Mouse (Mus musculus): ENCODE measurements around the gene Lhx9. TPM values are rescaled to one million over a fixed set of nuclear protein-coding genes. Genes with fewer than 3 reads are reported as not detected.
"Not testable (repeated sequence)": the region's sequence is repeated elsewhere in the genome, so short reads cannot be mapped to it uniquely, and the experiment has no call there.

Lhx9 gene
- 0.44 and 4.7 TPM in 2 replicates for total RNA-seq (2014; fragmentation: Nextera tagmentation)
- total RNA-seq (2017): 0.41 and 0.98 TPM in 2 replicates
- polyA plus RNA-seq (2012): 0.10 TPM in 1 of 2 replicates, not detected in the other

GRCm38 (mm10) chr1:138848511-138849109 lies at the start of gene Lhx9:
Lhx9 (minus strand) TSS chr1:138848577.
- Histone ChIP-seq H3K36me3 (replicated peaks) (peaks cover 27% of the 10 kb centered on the region), H3K4me1 (ENCODE audit: insufficient read depth, low read depth, low read length) (peaks cover 24% of the 10 kb centered on the region), H3K27me3 (ENCODE audit: insufficient read depth, low read length) (peaks cover 54% of the 10 kb centered on the region), H3K4me3 (ENCODE audit: low read depth, low read length) (peak within 1 kb of the TSS; percentile 60; the same call in 1 of the 2 replicates), H3K9me3 (replicated peaks) (no peaks in the 10 kb centered on the region)
- TF ChIP-seq GATA2 (IDR thresholded peaks at IDR 0.05; ENCODE audit: borderline replicate concordance, low read depth, low read length): no peak
- no peak for TF ChIP-seq CTCF (IDR thresholded peaks at IDR 0.05; ENCODE audit: low read depth, low read length)
- TF ChIP-seq TAL1 (conservative IDR thresholded peaks at IDR 0.05; ENCODE audit: low read depth, low read length): no peak
- TF ChIP-seq GATA1 (IDR thresholded peaks at IDR 0.05; ENCODE audit: borderline replicate concordance, low read length): no peak
- ATAC-seq (ENCODE audit: extremely low read depth, insufficient number of reproducible peaks, low FRiP score, poor library complexity, severe bottlenecking) (no peak), DNase-seq (ENCODE audit: low spot score) (no peak)

DNA sequence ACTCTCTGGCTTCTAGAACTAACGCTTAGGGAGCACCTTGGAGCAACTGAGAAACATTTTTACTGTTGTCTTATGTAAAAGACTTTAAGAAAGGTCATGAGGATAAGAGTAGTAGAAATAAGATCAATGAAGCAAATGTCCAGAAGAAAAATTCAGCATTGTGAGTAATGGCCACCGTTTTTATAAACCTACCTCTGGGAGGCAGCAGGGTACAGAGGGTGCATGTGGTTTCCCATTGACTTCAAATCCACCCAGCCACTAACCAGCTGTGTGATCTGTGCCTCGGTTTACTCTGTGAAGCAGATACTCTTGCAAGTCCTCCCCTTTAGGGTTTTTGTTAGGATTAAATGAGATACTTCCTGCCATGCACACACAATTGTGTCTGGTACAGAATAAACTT lies 47.7 kb upstream of the Lhx9 start:
- no peaks in the 10 kb centered on the region for H3K4me1 ChIP-seq (ENCODE audit: insufficient read depth, low read depth, low read length)
- no peak for ATAC-seq (ENCODE audit: extremely low read depth, insufficient number of reproducible peaks, low FRiP score, poor library complexity, severe bottlenecking)
- DNase-seq (ENCODE audit: low spot score): no peak
- H3K36me3 ChIP-seq (replicated peaks): no peaks in the 10 kb centered on the region
- no peaks in the 10 kb centered on the region for H3K27me3 ChIP-seq (ENCODE audit: insufficient read depth, low read length)
- TF ChIP-seq GATA1 (IDR thresholded peaks at IDR 0.05; ENCODE audit: borderline replicate concordance, low read length): no peak
- no peak for TF ChIP-seq POLR2AphosphoS5 (IDR thresholded peaks at IDR 0.05; ENCODE audit: insufficient replicate concordance, low read depth, low read length)
- TF ChIP-seq CTCF (IDR thresholded peaks at IDR 0.05; ENCODE audit: low read depth, low read length): no peak
- no peak for TF ChIP-seq TAL1 (conservative IDR thresholded peaks at IDR 0.05; ENCODE audit: low read depth, low read length)
- TF ChIP-seq GATA2 (IDR thresholded peaks at IDR 0.05; ENCODE audit: borderline replicate concordance, low read depth, low read length): no peak
- no peaks in the 10 kb centered on the region for H3K9me3 ChIP-seq (replicated peaks)
- no peak overlapping the region for H3K4me3 ChIP-seq (ENCODE audit: low read depth, low read length)

DNA sequence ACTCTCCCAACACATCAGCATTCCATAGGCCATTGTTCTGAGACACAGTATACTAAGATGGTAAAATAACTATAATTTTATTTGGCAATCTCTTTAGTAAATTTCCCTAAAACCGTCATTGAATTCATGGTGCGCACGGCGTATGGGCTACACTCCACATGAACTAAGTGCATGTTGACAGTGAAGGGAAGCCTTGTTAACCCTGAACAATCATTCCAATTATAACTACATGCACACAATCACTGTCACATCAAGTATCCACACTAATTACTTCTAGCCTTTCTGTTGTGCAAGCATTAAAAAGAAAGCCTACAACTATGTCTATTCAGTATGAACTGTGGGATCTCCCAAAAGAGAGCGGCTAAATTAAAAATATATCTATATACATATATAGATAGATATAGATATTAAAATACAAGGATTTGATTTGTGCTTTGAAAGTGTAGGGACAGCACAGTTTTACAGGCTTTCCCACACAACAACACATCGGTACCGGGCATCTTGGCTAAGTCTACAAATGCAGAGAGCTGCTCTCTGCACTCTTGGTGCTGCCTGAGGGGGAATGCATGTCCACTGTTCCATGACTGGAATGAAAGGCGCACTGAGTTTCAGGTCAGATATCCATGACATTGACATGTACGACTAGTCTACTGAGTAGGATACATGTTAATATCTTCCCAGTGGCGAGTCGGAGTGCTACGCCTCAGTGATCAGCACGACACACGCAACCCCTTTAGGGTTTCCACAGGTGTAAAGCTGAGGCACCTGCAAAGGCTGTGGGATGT lies 29.3 kb upstream of the Lhx9 start:
- TF ChIP-seq GATA2 (IDR thresholded peaks at IDR 0.05; ENCODE audit: borderline replicate concordance, low read depth, low read length) (no peak), TAL1 (conservative IDR thresholded peaks at IDR 0.05; ENCODE audit: low read depth, low read length) (no peak), GATA1 (IDR thresholded peaks at IDR 0.05; ENCODE audit: borderline replicate concordance, low read length) (no peak), CTCF (IDR thresholded peaks at IDR 0.05; ENCODE audit: low read depth, low read length) (no peak), POLR2AphosphoS5 (IDR thresholded peaks at IDR 0.05; ENCODE audit: insufficient replicate concordance, low read depth, low read length) (no peak)
- no peak for ATAC-seq (ENCODE audit: extremely low read depth, insufficient number of reproducible peaks, low FRiP score, poor library complexity, severe bottlenecking)
- no peaks in the 10 kb centered on the region for H3K9me3 ChIP-seq (replicated peaks)

GRCm38 (mm10) chr1:138876371-138877045 lies 28.1 kb upstream of the Lhx9 start:
- no peak for DNase-seq (ENCODE audit: low spot score)

More for the DNA sequence above, 29.3 kb upstream of the Lhx9 start:
- H3K4me1 ChIP-seq (ENCODE audit: insufficient read depth, low read depth, low read length): no peaks in the 10 kb centered on the region
- no peaks in the 10 kb centered on the region; the same call in 1 of the 2 replicates for H3K27me3 ChIP-seq (ENCODE audit: insufficient read depth, low read length)
- no peak overlapping the region for H3K4me3 ChIP-seq (ENCODE audit: low read depth, low read length)
- H3K36me3 ChIP-seq (replicated peaks): no peaks in the 10 kb centered on the region
- DNase-seq (ENCODE audit: low spot score): no peak

DNA sequence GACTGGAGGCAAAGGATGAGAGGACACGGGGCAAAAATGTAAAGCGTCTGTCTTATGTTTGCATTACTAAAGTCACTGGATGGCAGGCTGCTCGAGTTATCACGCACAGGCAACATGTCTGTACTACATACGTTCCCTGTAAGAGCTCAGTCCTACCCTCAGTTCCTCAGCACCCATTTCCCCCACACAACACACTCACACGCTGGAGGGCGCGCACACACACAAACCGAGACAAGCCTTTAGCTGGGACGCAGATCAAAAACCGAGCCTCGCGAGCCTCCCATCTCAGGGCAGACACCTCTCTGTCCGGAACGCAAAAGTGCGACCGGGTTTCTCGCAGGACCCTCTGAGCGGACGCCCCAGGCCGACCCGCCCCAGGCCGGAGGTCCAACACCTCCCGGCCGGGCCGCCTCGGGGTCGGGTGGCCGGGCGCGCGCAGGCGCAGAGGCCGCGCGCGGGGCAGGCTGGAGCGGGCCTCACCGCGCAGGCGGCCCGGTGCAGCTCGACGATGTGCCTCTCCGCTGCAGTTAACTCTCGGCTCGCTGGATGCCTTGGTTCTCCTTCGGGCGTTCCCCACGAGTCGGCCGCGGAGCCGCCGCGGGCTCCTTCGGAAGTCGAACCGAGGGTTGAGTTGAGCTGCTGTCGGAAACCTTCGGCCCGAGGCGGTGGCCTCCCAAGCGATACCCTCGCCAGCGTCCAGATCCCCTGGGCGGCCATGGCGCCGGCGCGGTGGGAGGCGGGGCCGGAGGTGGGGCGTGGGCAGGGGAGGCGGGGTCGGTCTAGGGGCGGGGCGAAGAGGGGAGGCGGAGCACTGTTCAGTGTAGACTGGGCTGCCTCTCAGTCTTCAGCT lies 7.9 kb upstream of the Lhx9 start, which contains the start of gene 2310009B15Rik:
2310009B15Rik (minus strand) TSS at position 752 of the 850 bp plus-strand sequence.
- H3K27me3 ChIP-seq (ENCODE audit: insufficient read depth, low read length); H3K9me3 ChIP-seq (replicated peaks): not testable (repeated sequence)
- Histone ChIP-seq H3K4me3 (ENCODE audit: low read depth, low read length) (peak within 1 kb of the TSS; percentile 72), H3K4me1 (ENCODE audit: insufficient read depth, low read depth, low read length) (peaks cover 17% of the 10 kb centered on the region), H3K36me3 (replicated peaks) (peaks cover 34% of the 10 kb centered on the region)
- DNase-seq (ENCODE audit: low spot score) (peak; percentile 90), ATAC-seq (ENCODE audit: extremely low read depth, insufficient number of reproducible peaks, low FRiP score, poor library complexity, severe bottlenecking) (peak; percentile 91)

More at GRCm38 (mm10) chr1:138876371-138877045, 28.1 kb upstream of the Lhx9 start:
- TF ChIP-seq GATA1 (IDR thresholded peaks at IDR 0.05; ENCODE audit: borderline replicate concordance, low read length): no peak
- TF ChIP-seq POLR2AphosphoS5 (IDR thresholded peaks at IDR 0.05; ENCODE audit: insufficient replicate concordance, low read depth, low read length): no peak
- no peak for TF ChIP-seq TAL1 (conservative IDR thresholded peaks at IDR 0.05; ENCODE audit: low read depth, low read length)
- TF ChIP-seq CTCF (IDR thresholded peaks at IDR 0.05; ENCODE audit: low read depth, low read length): no peak
- no peak for TF ChIP-seq GATA2 (IDR thresholded peaks at IDR 0.05; ENCODE audit: borderline replicate concordance, low read depth, low read length)
- no peak for ATAC-seq (ENCODE audit: extremely low read depth, insufficient number of reproducible peaks, low FRiP score, poor library complexity, severe bottlenecking)
- Histone ChIP-seq H3K4me1 (ENCODE audit: insufficient read depth, low read depth, low read length) (no peaks in the 10 kb centered on the region), H3K27me3 (ENCODE audit: insufficient read depth, low read length) (no peaks in the 10 kb centered on the region; the same call in 1 of the 2 replicates), H3K4me3 (ENCODE audit: low read depth, low read length) (no peak overlapping the region), H3K9me3 (replicated peaks) (no peaks in the 10 kb centered on the region), H3K36me3 (replicated peaks) (no peaks in the 10 kb centered on the region)

Data from G1E (cell line).